Mouse (Mus musculus): ENCODE results near the gene Tbc1d21.

- TF ChIP-seq POLR2A (IDR thresholded peaks at IDR 0.05; ENCODE audit: insufficient read depth, low read depth, low read length) (no peak), CTCF (IDR thresholded peaks at IDR 0.05; ENCODE audit: insufficient read depth, low read depth, low read length) (no peak)
Observed at GRCm38 (mm10) chr9:58315850-58316249, 54.4 kb downstream of the Tbc1d21 start.
